Mouse (Mus musculus): ENCODE results near the gene Bglap3.

DNA sequence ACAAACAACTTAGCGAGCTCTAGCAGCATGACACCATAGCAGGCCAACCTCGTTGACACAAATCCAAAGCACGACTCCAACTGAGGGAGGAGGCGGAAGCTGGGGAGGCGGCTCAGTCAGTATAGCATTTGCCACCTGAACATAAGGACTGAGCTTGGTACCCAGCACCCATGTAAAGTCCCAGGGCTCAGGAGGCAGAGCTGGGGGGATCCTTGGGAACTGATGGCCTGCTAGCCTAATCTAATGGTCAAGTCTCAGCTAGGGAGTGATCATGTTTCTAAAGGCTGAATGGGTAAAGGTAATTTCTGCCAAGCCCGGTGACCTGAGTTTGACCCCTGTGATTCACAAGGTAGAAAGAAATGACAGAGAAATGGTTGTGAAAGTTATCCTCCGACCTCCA is 35.0 kb upstream of the Bglap3 start:
- TF ChIP-seq POLR2A (IDR thresholded peaks at IDR 0.05; ENCODE audit: extremely low read depth, insufficient read depth, low read length) (no peak), CTCF (IDR thresholded peaks at IDR 0.05; ENCODE audit: extremely low read depth, insufficient read depth, low read length) (no peak)
